Mouse (Mus musculus): ENCODE measurements around the gene Rarg.

The Rarg gene

GRCm38 (mm10) chr15:102257202-102258075 is at the start of gene Rarg:
Gene Rarg (minus strand): TSS chr15:102257517.
- peak; percentile 44 for DNase-seq (ENCODE audit: low spot score)

GRCm38 (mm10) chr15:102302542-102302941 is 45.2 kb upstream of the Rarg start:
- DNase-seq (ENCODE audit: low spot score), result no peak

GRCm38 (mm10) chr15:102296368-102297006 is 39.2 kb upstream of the Rarg start:
- DNase-seq (ENCODE audit: low spot score), result no peak

- peak; percentile 73 for DNase-seq (ENCODE audit: low spot score)
These were observed 38.5 kb upstream of the Rarg start, which contains the start of gene Espl1 for GRCm38 (mm10) chr15:102295633-102296367. Gene Espl1 (plus strand): TSS chr15:102296266.

- DNase-seq (ENCODE audit: low spot score), result no peak
These were observed 30.1 kb upstream of the Rarg start for GRCm38 (mm10) chr15:102287395-102287794.

GRCm38 (mm10) chr15:102283648-102284047 is 26.3 kb upstream of the Rarg start:
- DNase-seq (ENCODE audit: low spot score), result no peak

- DNase-seq (ENCODE audit: low spot score), result no peak
These were observed 25.4 kb upstream of the Rarg start for GRCm38 (mm10) chr15:102282463-102283292.

- no peak for DNase-seq (ENCODE audit: low spot score)
These were observed 23.3 kb upstream of the Rarg start for GRCm38 (mm10) chr15:102280623-102281022.

- DNase-seq (ENCODE audit: low spot score), result no peak
These were observed 22.6 kb upstream of the Rarg start for GRCm38 (mm10) chr15:102279783-102280520.

- DNase-seq (ENCODE audit: low spot score), result peak; percentile 64
These were observed 21.9 kb upstream of the Rarg start, which contains the start of gene Mfsd5 for GRCm38 (mm10) chr15:102279092-102279782. Gene Mfsd5 (plus strand): TSS chr15:102279454.

- DNase-seq (ENCODE audit: low spot score), result no peak
These were observed 21.4 kb upstream of the Rarg start for GRCm38 (mm10) chr15:102278726-102279091.

GRCm38 (mm10) chr15:102273982-102274716 is 16.8 kb upstream of the Rarg start:
- DNase-seq (ENCODE audit: low spot score), result no peak

- DNase-seq (ENCODE audit: low spot score), result no peak
These were observed 14.1 kb upstream of the Rarg start for GRCm38 (mm10) chr15:102271441-102271840.

- DNase-seq (ENCODE audit: low spot score), result no peak
These were observed 13.1 kb upstream of the Rarg start, which contains the start of gene Gm9918 for GRCm38 (mm10) chr15:102270274-102270960. Gene Gm9918 (plus strand): TSS chr15:102270563.

- no peak for DNase-seq (ENCODE audit: low spot score)
These were observed 8.2 kb upstream of the Rarg start for GRCm38 (mm10) chr15:102265548-102265947.

- no peak for DNase-seq (ENCODE audit: low spot score)
These were observed 5.7 kb upstream of the Rarg start for GRCm38 (mm10) chr15:102263037-102263436.

- no peak for DNase-seq (ENCODE audit: low spot score)
These were observed 5.3 kb upstream of the Rarg start for GRCm38 (mm10) chr15:102262582-102262981.

- DNase-seq (ENCODE audit: low spot score), result no peak
These were observed 1.4 kb upstream of the Rarg start for GRCm38 (mm10) chr15:102258581-102259253.
